Mouse (Mus musculus) heart, postnatal 0 days (tissue): ENCODE measurements around the gene Sh3yl1. TPM values are rescaled to one million over a fixed set of nuclear protein-coding genes. Genes with fewer than 3 reads are reported as not detected.
A peak's percentile ranks its signal among the peaks of the same experiment; 100 is the strongest.

Experiments
- ATAC-seq: fragments of 200-750 bp; cut with Nextera tagmentation; 2 replicates; pipeline ENCODE4 v1.8.0; 2017; ENCODE audit warnings: low read depth, moderate number of reproducible peaks, moderate library complexity; ENCODE audit not compliant: insufficient read depth
- DNase-seq: peaks from one replicate; pipeline ENCODE4 v3.0.0-alpha.2; 2016; ENCODE audit warnings: low spot score
- H3K27ac ChIP-seq: fragments of 300-500 bp; sonication (generic); 2 replicates; pipeline ENCODE4 v1.5.1; 2014; ENCODE audit warnings: low read depth, mild to moderate bottlenecking
- H3K27me3 ChIP-seq: fragments of 300-500 bp; sonication (generic); 2 replicates; pipeline ENCODE4 v1.6.1; 2014; ENCODE audit warnings: low read length, mixed read lengths; ENCODE audit not compliant: control insufficient read depth, insufficient read depth
- H3K36me3 ChIP-seq: fragments of 300-500 bp; sonication (generic); replicated peaks from 2 replicates; pipeline ENCODE4 v1.6.1; 2014; ENCODE audit warnings: low read length, mixed read lengths; ENCODE audit not compliant: control insufficient read depth, insufficient read depth
- H3K4me1 ChIP-seq: fragments of 300-500 bp; sonication (generic); 2 replicates; pipeline ENCODE4 v1.6.1; 2014; ENCODE audit warnings: antibody characterized with exemption; ENCODE audit not compliant: control insufficient read depth, insufficient read depth
- H3K4me2 ChIP-seq: fragments of 300-500 bp; sonication (generic); 2 replicates; pipeline ENCODE4 v1.6.1; 2014; ENCODE audit warnings: low read depth, mild to moderate bottlenecking, low read length, moderate library complexity
- H3K4me3 ChIP-seq: fragments of 300-500 bp; sonication (generic); 2 replicates; pipeline ENCODE4 v1.5.1; 2014; ENCODE audit warnings: low read depth, low read length
- H3K9ac ChIP-seq: fragments of 300-500 bp; sonication (generic); replicated peaks from 2 replicates; pipeline ENCODE4 v1.6.1; 2014; ENCODE audit warnings: low read depth, low read length, mixed read lengths
- H3K9me3 ChIP-seq: fragments of 300-500 bp; sonication (generic); replicated peaks from 2 replicates; pipeline ENCODE4 v1.6.1; 2016; ENCODE audit warnings: low read length; ENCODE audit not compliant: control insufficient read depth
- CTCF ChIP-seq: IDR thresholded peaks from 2 replicates; pipeline ENCODE4 v1.5.1; 2016; ENCODE audit warnings: antibody characterized with exemption, control low read depth, low read depth
- EP300 ChIP-seq: IDR thresholded peaks from 2 replicates; pipeline ENCODE4 v1.6.1; 2016; ENCODE audit warnings: antibody characterized with exemption, low read depth
- WGBS: fragments of 180-500 bp; shearing (Covaris S2); extraction: QIAGEN DNeasy Blood & Tissue Kit; methylation state at CpG from one replicate; pipeline ENCODE4 v1.1.7; 2014; 5-methylcytosine and 5-hydroxymethylcytosine counted together
- polyA plus RNA-seq: library from polyadenylated mRNA; unstranded; fragments of >200 nt; fragmentation: Nextera tagmentation; extraction: Ambion mirVana; gene quantifications from 2 replicates; pipeline ENCODE4 v1.2.1, GENCODE M21; 2015
- total RNA-seq: library from RNA; depleted of rRNA; stranded (reverse); fragments of >200 nt; gene quantifications from 2 replicates; pipeline ENCODE4 v1.2.3, GENCODE M21; 2014; ENCODE audit warnings: low replicate concordance; rRNA removed

Gene Sh3yl1
- total RNA-seq (3.4 TPM in 1 of 2 replicates, not detected in the other), polyA plus RNA-seq (3.9 and 4.3 TPM in 2 replicates)

DNA sequence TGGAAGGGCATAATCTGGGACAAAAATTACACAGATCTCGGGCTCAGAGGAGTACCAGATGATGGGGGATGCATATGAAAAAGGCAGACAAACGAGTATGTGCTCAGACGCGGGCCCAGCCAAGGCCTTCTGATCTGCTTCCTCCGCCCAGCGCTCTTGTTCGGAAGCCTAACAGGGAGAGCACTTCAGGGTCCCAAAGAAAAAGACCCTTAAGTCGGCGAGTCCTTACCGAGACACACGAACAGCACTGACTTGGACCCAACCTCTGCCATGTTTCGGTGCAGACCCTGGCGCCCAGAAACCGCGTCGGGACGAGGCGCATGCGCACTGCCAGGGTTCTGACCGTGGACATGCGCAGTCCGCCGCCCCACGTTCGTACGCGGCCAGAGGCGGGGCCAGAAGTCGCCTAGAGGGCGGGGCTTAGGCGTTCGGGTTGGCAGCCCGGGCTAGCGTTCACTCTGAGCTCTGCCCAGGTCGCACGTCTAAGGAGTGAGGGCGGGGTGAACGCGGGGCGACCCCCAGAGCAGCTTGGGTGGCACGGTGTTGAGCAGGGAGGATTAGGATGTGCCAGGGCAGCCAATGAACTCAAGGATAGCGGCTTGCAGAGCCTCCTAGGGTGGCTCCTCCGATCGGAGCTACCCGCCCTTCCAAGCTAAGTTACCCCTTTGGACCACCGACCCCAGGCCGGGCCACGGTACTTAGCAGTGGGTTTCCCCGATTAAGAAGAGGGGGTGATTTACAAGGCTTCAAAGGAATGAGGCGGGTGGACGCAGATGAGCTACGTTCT lies at the start of gene Sh3yl1, which contains the start of gene Acp1:
Gene Sh3yl1, plus strand, starts transcription at position 408 of the 787 bp plus-strand sequence.
Gene Acp1, minus strand, starts transcription at position 329 of the 787 bp plus-strand sequence.
- Histone ChIP-seq H3K9ac (peak within 1 kb of the TSS; percentile 71), H3K27me3 (no peaks in the 10 kb centered on the region), H3K4me1 (peaks cover 8% of the 10 kb centered on the region; the same call in 1 of the 2 replicates), H3K4me2 (peak within 1 kb of the TSS; percentile 92), H3K27ac (peak within 1 kb of the TSS; percentile 61), H3K9me3 (no peaks in the 10 kb centered on the region), H3K4me3 (peak within 1 kb of the TSS; percentile 86), H3K36me3 (no peaks in the 10 kb centered on the region)
- WGBS, result under 1% methylated on average over 52 of the region's 52 CpGs
- ATAC-seq (peak; percentile 98), DNase-seq (peak; percentile 91)
- TF ChIP-seq EP300, result no peak
- no peak for TF ChIP-seq CTCF

DNA sequence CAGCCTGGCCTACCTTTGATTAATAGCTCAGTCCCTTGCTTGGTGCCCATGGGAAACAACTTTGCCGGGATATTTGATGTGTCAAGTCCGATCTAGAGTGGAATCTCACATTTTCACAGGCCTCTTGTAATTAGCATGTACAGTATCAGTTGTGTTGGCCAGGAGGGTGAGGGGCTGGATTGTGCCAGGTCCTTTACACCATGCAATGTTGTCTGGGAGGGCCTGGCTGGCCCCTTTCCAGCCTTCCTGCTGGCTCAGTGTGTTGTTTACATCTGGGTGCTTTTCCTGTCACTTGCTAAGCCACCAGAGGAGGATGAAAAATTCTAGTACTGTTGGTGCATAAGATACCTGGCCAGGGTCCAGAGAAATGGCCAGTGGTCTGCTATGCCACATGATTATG lies 47.1 kb upstream of the Sh3yl1 start:
- H3K4me2 ChIP-seq, result no peak overlapping the region
- peaks cover 12% of the 10 kb centered on the region for H3K4me1 ChIP-seq
- H3K27me3 ChIP-seq, result no peaks in the 10 kb centered on the region
- TF ChIP-seq EP300 (no peak), CTCF (no peak)
- no peak overlapping the region for H3K9ac ChIP-seq
- peak; percentile 58 for ATAC-seq
- no peaks in the 10 kb centered on the region for H3K9me3 ChIP-seq
- H3K27ac ChIP-seq, result no peak overlapping the region
- WGBS, result 43% methylated on average over 2 of the region's 2 CpGs
- no peak overlapping the region for H3K4me3 ChIP-seq
- H3K36me3 ChIP-seq, result no peaks in the 10 kb centered on the region
- DNase-seq, result no peak

DNA sequence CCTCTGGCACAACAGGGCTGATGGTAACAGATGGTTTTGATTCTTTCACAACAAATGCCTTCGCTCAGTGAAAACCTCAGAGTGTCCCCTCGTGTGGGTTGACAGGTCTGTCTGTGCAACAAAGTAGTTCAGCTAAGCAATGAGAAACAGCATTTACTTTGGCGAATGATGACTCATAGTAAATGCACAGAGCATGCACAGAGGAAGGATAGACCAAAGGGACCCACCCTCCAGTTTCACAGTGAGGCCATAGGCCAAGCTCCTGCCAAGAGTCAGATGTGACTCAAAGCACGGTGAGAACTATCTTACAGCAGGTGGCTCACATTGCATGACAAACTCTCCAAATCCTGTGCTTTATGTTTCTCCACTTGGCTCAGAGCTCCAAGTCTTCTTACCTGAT lies 45.7 kb upstream of the Sh3yl1 start:
- WGBS, result 74% methylated on average over 4 of the region's 4 CpGs
- H3K9me3 ChIP-seq, result no peaks in the 10 kb centered on the region
- no peaks in the 10 kb centered on the region for H3K27me3 ChIP-seq
- no peak overlapping the region for H3K9ac ChIP-seq
- H3K4me3 ChIP-seq, result no peak overlapping the region
- TF ChIP-seq CTCF (no peak), EP300 (no peak)
- no peak for ATAC-seq
- no peak overlapping the region for H3K4me2 ChIP-seq
- DNase-seq, result no peak
- no peaks in the 10 kb centered on the region for H3K36me3 ChIP-seq
- H3K27ac ChIP-seq, result no peak overlapping the region
- H3K4me1 ChIP-seq, result peaks cover 12% of the 10 kb centered on the region

DNA sequence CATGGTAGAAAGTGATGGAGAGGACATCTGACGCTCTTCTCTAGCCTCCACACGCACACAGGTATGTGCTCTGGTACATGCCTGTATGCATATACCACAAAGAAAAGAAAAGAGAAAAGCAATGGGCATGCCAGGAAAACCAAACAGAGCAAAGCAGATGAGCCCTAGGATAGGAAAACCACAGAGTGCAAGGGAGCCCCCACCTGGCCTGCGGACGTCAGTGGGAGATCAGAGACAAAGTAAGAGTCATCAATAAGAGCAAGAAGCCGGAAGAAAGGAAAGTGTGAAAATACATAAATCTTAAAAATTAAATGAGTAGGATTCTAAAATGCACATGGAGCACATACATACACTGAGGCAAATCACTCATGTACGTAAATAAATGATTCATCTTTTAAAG lies 32.0 kb upstream of the Sh3yl1 start:
- DNase-seq (no peak), ATAC-seq (no peak)
- H3K27ac ChIP-seq, result no peak overlapping the region
- H3K9ac ChIP-seq, result no peak overlapping the region
- 67% methylated on average over 6 of the region's 6 CpGs for WGBS
- H3K4me3 ChIP-seq, result no peak overlapping the region
- H3K27me3 ChIP-seq, result peaks cover 32% of the 10 kb centered on the region
- H3K9me3 ChIP-seq, result no peaks in the 10 kb centered on the region
- H3K4me1 ChIP-seq, result no peaks in the 10 kb centered on the region; the same call in 1 of the 2 replicates
- no peaks in the 10 kb centered on the region for H3K36me3 ChIP-seq
- H3K4me2 ChIP-seq, result no peak overlapping the region
- TF ChIP-seq EP300 (no peak), CTCF (peak; percentile 15; the same call in 1 of the 2 replicates)

DNA sequence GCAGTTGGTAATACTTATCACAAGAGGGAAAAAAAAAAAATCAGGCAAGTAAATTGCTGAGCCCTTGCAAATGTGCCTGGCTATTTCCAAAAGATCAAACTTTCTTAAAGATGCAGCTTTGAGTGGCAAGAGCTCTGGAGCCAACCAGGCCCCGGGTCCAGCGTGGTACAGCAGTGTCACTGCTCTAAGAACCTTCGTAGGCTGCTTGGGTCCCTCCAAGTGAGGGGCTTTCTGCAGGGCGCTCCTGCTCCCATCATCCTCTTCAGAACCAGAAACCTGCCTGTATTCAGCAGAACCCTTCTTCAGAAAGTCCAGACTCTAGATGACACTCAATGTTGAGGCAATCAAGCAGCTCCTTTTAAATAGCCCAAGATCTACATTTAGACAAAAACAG lies 27.9 kb upstream of the Sh3yl1 start:
- no peaks in the 10 kb centered on the region for H3K36me3 ChIP-seq
- H3K4me1 ChIP-seq, result no peaks in the 10 kb centered on the region; the same call in 1 of the 2 replicates
- no peak overlapping the region for H3K9ac ChIP-seq
- ATAC-seq, result no peak
- H3K27ac ChIP-seq, result no peak overlapping the region
- H3K27me3 ChIP-seq, result peaks cover 59% of the 10 kb centered on the region
- H3K4me2 ChIP-seq, result peak overlapping the region; percentile 65; the same call in 1 of the 2 replicates
- no peaks in the 10 kb centered on the region for H3K9me3 ChIP-seq
- peak overlapping the region; percentile 49 for H3K4me3 ChIP-seq
- 36% methylated on average over 4 of the region's 4 CpGs for WGBS
- TF ChIP-seq CTCF (no peak), EP300 (no peak)
- no peak for DNase-seq
